Mouse (Mus musculus) limb, embryonic 14.5 days (tissue): ENCODE measurements around the gene Gm10073. TPM values are rescaled to one million over a fixed set of nuclear protein-coding genes. Genes with fewer than 3 reads are reported as not detected.

ENCODE experiments used
- ATAC-seq: fragments of 200-750 bp; cut with Nextera tagmentation; 2 replicates; pipeline ENCODE4 v1.8.0; 2017; ENCODE audit warnings: low read depth, moderate number of reproducible peaks, moderate TSS enrichment; ENCODE audit not compliant: low FRiP score
- DNase-seq: peaks from one replicate; pipeline ENCODE4 v3.0.0-alpha.2; 2015; ENCODE audit warnings: low spot score
- H3K27ac ChIP-seq: fragments of 300-500 bp; sonication (generic); replicated peaks from 2 replicates; pipeline ENCODE4 v1.5.1; 2014; ENCODE audit warnings: low read depth, mild to moderate bottlenecking, low read length, moderate library complexity, mixed read lengths
- H3K27me3 ChIP-seq: fragments of 300-500 bp; sonication (generic); 2 replicates; pipeline ENCODE4 v1.6.1; 2014; ENCODE audit warnings: low read length, mixed read lengths; ENCODE audit not compliant: control insufficient read depth, insufficient read depth
- H3K36me3 ChIP-seq: fragments of 300-500 bp; sonication (generic); 2 replicates; pipeline ENCODE4 v1.6.1; 2014; ENCODE audit warnings: mild to moderate bottlenecking, low read length, moderate library complexity, mixed read lengths; ENCODE audit not compliant: control insufficient read depth, insufficient read depth
- H3K4me1 ChIP-seq: fragments of 300-500 bp; sonication (generic); 2 replicates; pipeline ENCODE4 v1.6.1; 2014; ENCODE audit warnings: antibody characterized with exemption, low read length, mixed read lengths; ENCODE audit not compliant: control insufficient read depth, insufficient read depth
- H3K4me2 ChIP-seq: fragments of 300-500 bp; sonication (generic); replicated peaks from 2 replicates; pipeline ENCODE4 v1.6.1; 2014; ENCODE audit warnings: low read depth, mild to moderate bottlenecking, low read length, moderate library complexity; ENCODE audit not compliant: severe bottlenecking
- H3K4me3 ChIP-seq: fragments of 300-500 bp; sonication (generic); replicated peaks from 2 replicates; pipeline ENCODE4 v1.5.1; 2014; ENCODE audit warnings: low read length
- H3K9ac ChIP-seq: fragments of 300-500 bp; sonication (generic); 2 replicates; pipeline ENCODE4 v1.6.1; 2014; ENCODE audit warnings: mild to moderate bottlenecking, low read depth, low read length, moderate library complexity; ENCODE audit not compliant: severe bottlenecking
- H3K9me3 ChIP-seq: fragments of 300-500 bp; sonication (generic); 2 replicates; pipeline ENCODE4 v1.6.1; 2016; ENCODE audit warnings: low read length; ENCODE audit not compliant: control insufficient read depth
- POLR2A ChIP-seq: fragments of 200-500 bp; IDR thresholded peaks from 2 replicates; pipeline ENCODE4 v1.8.0; 2012; ENCODE audit warnings: inconsistent platforms, mild to moderate bottlenecking, moderate library complexity, borderline replicate concordance; ENCODE audit not compliant: insufficient read depth, insufficient read length; ENCODE audit errors: extremely low read depth
- WGBS: fragments of 180-500 bp; shearing (Covaris S2); extraction: QIAGEN DNeasy Blood & Tissue Kit; methylation state at CpG from one replicate; pipeline ENCODE4 v1.1.7; 2014; 5-methylcytosine and 5-hydroxymethylcytosine counted together
- polyA plus RNA-seq, 2 experiments: library from polyadenylated mRNA; depleted of rRNA in 1 of 2; stranded (reverse) in 1 of 2; unstranded in 1 of 2; fragments of >200 nt; fragmentation: Nextera tagmentation in 1 of 2; extraction: Ambion mirVana in 1 of 2; gene quantifications; 2 replicates each; pipeline versions ENCODE4 v1.2.1 to v1.2.3; 2012 to 2014

The Gm10073 gene
- polyA plus RNA-seq, 2 experiments: 15.2 to 27.8 TPM

GRCm38 (mm10) chr8:106543043-106543442, 30.2 kb downstream of the Gm10073 start:
- no peak overlapping the region for H3K27ac ChIP-seq
- ATAC-seq (no peak), DNase-seq (no peak)
- no peaks in the 10 kb centered on the region for H3K4me1 ChIP-seq
- no peaks in the 10 kb centered on the region for H3K27me3 ChIP-seq
- peaks cover 78% of the 10 kb centered on the region for H3K36me3 ChIP-seq
- no peak for TF ChIP-seq POLR2A
- no peaks in the 10 kb centered on the region for H3K9me3 ChIP-seq
- WGBS: 29% methylated on average over 8 of the region's 8 CpGs
- no peak overlapping the region for H3K4me2 ChIP-seq
- H3K4me3 ChIP-seq: no peak overlapping the region
- H3K9ac ChIP-seq: no peak overlapping the region

DNA sequence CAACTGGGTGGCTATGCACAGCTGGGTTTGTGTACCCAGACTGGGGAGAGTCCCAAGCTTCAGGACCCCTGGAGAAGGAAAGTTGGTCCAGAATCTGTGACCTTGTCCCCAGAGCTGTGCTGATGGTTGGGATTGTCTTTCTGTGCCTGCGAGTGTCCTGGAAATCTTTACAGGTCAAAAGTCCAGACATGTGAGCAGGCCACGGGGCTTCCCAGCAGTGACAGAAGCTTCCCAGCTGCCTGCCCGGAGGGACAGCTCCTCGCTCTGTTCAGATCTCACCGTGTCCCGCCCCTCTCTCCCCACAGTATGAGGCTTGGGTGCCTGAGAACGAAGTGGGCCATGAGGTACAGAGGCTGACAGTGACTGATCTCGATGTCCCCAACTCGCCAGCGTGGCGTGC, 32.3 kb downstream of the Gm10073 start:
- no peaks in the 10 kb centered on the region for H3K4me1 ChIP-seq
- no peak overlapping the region for H3K4me2 ChIP-seq
- no peaks in the 10 kb centered on the region for H3K27me3 ChIP-seq
- 85% methylated on average over 9 of the region's 11 CpGs for WGBS
- TF ChIP-seq POLR2A: no peak
- H3K36me3 ChIP-seq: peaks cover 77% of the 10 kb centered on the region
- H3K4me3 ChIP-seq: no peak overlapping the region
- no peak overlapping the region for H3K27ac ChIP-seq
- ATAC-seq: no peak
- H3K9me3 ChIP-seq: no peaks in the 10 kb centered on the region
- no peak for DNase-seq
- H3K9ac ChIP-seq: no peak overlapping the region

DNA sequence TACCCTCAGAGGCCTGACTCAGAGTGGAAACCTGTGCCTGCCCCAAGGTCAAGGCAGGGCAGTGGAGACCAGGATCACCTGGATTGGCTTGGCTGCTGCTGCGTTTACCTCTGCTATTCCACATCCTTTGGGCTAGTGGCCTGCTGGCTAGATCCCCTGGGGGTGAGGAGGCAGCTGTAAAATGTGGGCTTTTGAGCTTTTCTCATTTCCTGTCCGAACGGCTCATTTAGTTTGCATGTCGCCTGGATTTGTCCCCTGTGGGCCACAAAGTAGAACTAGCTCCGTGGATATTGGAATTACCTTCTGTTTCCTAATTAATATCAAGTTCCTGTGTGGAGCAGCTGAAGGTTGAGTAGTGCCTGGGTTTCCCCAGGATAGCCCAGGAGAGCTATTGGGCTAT, 34.1 kb downstream of the Gm10073 start:
- Histone ChIP-seq H3K9me3 (no peaks in the 10 kb centered on the region), H3K27ac (no peak overlapping the region), H3K4me3 (no peak overlapping the region), H3K4me1 (no peaks in the 10 kb centered on the region), H3K27me3 (no peaks in the 10 kb centered on the region), H3K9ac (no peak overlapping the region), H3K4me2 (no peak overlapping the region), H3K36me3 (peaks cover 66% of the 10 kb centered on the region)
- no peak for DNase-seq
- 29% methylated on average over 5 of the region's 5 CpGs for WGBS
- TF ChIP-seq POLR2A: no peak
- ATAC-seq: no peak

- no peak for TF ChIP-seq POLR2A
- Histone ChIP-seq H3K4me3 (no peak overlapping the region), H3K27ac (no peak overlapping the region), H3K4me2 (no peak overlapping the region), H3K9ac (no peak overlapping the region), H3K4me1 (peaks cover 3% of the 10 kb centered on the region), H3K9me3 (no peaks in the 10 kb centered on the region), H3K27me3 (no peaks in the 10 kb centered on the region), H3K36me3 (peaks cover 52% of the 10 kb centered on the region)
- DNase-seq: no peak
- WGBS: 75% methylated on average over 4 of the region's 4 CpGs
- ATAC-seq: no peak
These were observed 37.8 kb downstream of the Gm10073 start for GRCm38 (mm10) chr8:106535448-106535847.

DNA sequence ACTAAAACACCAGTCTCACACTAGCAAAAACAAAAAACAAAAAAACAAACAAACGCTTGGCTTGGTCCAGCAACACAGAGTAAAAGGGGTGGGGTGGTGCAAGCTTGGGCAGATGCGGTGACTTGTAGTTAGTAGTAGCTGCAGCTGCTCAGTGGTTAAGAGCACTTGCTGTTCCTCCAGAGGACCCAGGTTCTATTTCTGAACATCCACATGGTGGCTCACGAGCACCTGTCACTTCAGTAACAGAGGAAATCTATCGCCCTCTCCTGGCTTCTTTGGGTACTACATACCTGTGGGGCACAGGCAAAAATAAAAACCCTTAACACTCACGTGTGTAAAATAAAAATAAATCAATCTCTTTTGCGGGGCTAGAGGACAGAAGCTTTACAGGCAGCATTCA, 38.8 kb downstream of the Gm10073 start:
- DNase-seq (peak; percentile 72), ATAC-seq (0 out of 2 replicates have a peak, but pooled peaks have one; percentile 23)
- Histone ChIP-seq H3K27me3 (no peaks in the 10 kb centered on the region), H3K9ac (no peak overlapping the region), H3K27ac (no peak overlapping the region), H3K4me2 (no peak overlapping the region), H3K4me1 (peaks cover 3% of the 10 kb centered on the region), H3K9me3 (no peaks in the 10 kb centered on the region), H3K4me3 (no peak overlapping the region), H3K36me3 (peaks cover 52% of the 10 kb centered on the region)
- TF ChIP-seq POLR2A: no peak
- 43% methylated on average over 6 of the region's 6 CpGs for WGBS

DNA sequence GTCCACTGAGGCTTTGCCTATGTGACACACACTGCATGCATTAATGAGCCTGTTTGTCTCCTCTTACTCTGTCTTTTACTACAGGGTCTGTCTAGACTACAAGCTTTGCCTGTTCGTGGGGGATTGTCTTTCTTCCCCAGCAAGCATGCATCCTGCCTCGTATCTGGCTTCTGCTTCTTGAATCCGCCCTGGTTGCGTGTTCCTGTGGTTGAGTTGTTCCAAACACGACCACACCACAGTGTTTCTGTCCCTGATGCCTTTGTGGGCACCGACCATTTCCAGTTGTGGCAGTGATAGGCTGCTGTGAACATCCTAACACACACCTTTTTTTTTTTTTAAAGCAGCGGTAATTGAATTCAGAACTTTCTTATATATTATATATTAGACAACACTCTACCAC, 39.6 kb downstream of the Gm10073 start:
- Histone ChIP-seq H3K4me2 (no peak overlapping the region), H3K36me3 (peaks cover 46% of the 10 kb centered on the region), H3K4me1 (peaks cover 3% of the 10 kb centered on the region), H3K27ac (no peak overlapping the region), H3K4me3 (no peak overlapping the region), H3K27me3 (no peaks in the 10 kb centered on the region), H3K9ac (no peak overlapping the region), H3K9me3 (no peaks in the 10 kb centered on the region)
- ATAC-seq (no peak), DNase-seq (no peak)
- 66% methylated on average over 7 of the region's 7 CpGs for WGBS
- no peak for TF ChIP-seq POLR2A
